Mouse (Mus musculus) heart, adult 10 weeks (tissue): ENCODE measurements around the gene Ms4a5. TPM values are rescaled to one million over a fixed set of nuclear protein-coding genes. Genes with fewer than 3 reads are reported as not detected.

Source experiments
- polyA plus RNA-seq: library from polyadenylated mRNA; stranded (reverse); fragments of 350-450 nt; fragmentation: Illumina TruSeq; extraction: RNeasy Lipid Tissue Mini Kit (QIAGEN cat#74804); gene quantifications from one replicate; pipeline ENCODE4 v1.2.3, GENCODE M21; 2014; ENCODE audit warnings: low read depth, low replicate concordance

Ms4a5 gene
- not detected for polyA plus RNA-seq

GRCm38 (mm10) chr19:11283773-11284172 is at the start of gene Ms4a5:
Gene Ms4a5, minus strand, starts transcription at chr19:11283873.

DNA sequence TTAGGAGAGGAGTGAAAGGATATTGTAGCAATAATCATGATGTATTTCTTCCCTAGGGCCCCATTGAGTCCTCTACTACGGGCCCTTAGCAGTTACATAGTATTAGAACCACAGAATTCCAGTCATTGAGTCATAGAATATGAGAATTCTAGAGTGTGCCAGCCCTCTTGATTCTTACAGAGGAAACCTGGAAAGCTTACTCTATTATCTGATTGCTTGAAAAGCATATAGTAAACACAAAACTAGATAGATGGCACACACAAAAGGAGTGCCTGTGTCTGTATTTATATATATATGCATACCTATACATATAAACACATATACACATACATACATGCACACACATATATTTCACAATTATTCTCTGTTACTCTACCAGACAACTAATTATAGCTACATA is 30.7 kb upstream of the Ms4a5 start, which contains the start of gene Ms4a14:
Gene Ms4a14 (minus strand): TSS at position 101 of the 400 bp plus-strand sequence.

GRCm38 (mm10) chr19:11266052-11266845 is 17.4 kb downstream of the Ms4a5 start, which contains the start of gene Ms4a1:
Gene Ms4a1, minus strand, starts transcription at chr19:11266241.

DNA sequence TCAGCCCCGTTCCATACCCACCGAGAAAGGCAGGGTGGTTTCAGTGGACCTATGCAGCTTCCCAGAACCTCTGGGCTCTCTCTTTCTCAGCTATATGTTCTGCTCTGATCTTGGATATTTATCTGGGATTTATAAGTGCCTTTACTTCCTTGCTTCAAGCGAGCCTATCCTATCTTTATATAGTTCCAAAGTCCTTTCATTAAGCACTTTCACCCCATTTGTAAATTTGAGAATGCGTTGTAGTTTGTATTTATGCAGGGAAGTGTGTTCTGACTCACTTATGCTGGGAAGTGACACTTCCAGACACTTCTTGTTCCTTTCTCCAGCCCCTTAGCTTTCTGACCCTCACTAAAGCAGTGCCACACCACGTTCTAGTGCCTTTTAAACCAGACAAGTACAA is 51.3 kb downstream of the Ms4a5 start, which contains the start of gene Ms4a12:
Gene Ms4a12 (minus strand): TSS at position 101 of the 400 bp plus-strand sequence.

Other genes with a start within 250 kb of the Ms4a5 start
- gene Ms4a8a, start 202.8 kb downstream of the Ms4a5 start, polyA plus RNA-seq = 0.60 TPM
- not detected for gene 1700017D01Rik, start 153.0 kb downstream of the Ms4a5 start, polyA plus RNA-seq
- gene 1700025F22Rik, start 118.6 kb downstream of the Ms4a5 start, polyA plus RNA-seq = not detected
- gene Ms4a13, start 87.1 kb downstream of the Ms4a5 start, polyA plus RNA-seq = not detected
- not detected for gene Ms4a12, start 51.4 kb downstream of the Ms4a5 start, polyA plus RNA-seq
- gene Ms4a1, start 17.6 kb downstream of the Ms4a5 start, polyA plus RNA-seq = 0.50 TPM
- gene Ms4a14, start 30.6 kb upstream of the Ms4a5 start, polyA plus RNA-seq = 0.31 TPM
- 4.3 TPM for gene Ms4a7, start 52.3 kb upstream of the Ms4a5 start, polyA plus RNA-seq
- gene Ms4a4a, start 91.7 kb upstream of the Ms4a5 start, polyA plus RNA-seq = 3.3 TPM
- 0.71 TPM for gene Ms4a4c, start 120.9 kb upstream of the Ms4a5 start, polyA plus RNA-seq
- 0.76 TPM for gene Ms4a4b, start 159.7 kb upstream of the Ms4a5 start, polyA plus RNA-seq
- 7.1 TPM for gene Ms4a6c, start 185.5 kb upstream of the Ms4a5 start, polyA plus RNA-seq
- not detected for gene Gm8369, start 202.1 kb upstream of the Ms4a5 start, polyA plus RNA-seq
- gene Ms4a6b, start 232.6 kb upstream of the Ms4a5 start, polyA plus RNA-seq = 4.7 TPM